Mouse (Mus musculus) mouse embryonic stem cell (cell line): ENCODE results near the gene Plcb4.
"Not testable (repeated sequence)": the region's sequence is repeated elsewhere in the genome, so short reads cannot be mapped to it uniquely, and the experiment has no call there.

Experiments
- in situ Hi-C, 2 experiments: fragments of 300-500 bp; cut with MboI; formaldehyde crosslinking; loops; 1 replicate in 1 of 2; 3 replicates in 1 of 2; pipeline ENCODE4 v1.14.3; 2019 to 2020; ENCODE audit warnings: low sequenced_read_pairs in 2 of 2, low pct_unique_long_range_greater_than_20kb in 1 of 2, mixed read lengths in 1 of 2; ENCODE audit not compliant: unreplicated experiment in 1 of 2

Plcb4 gene

GRCm38 (mm10) chr2:135937646-135938045 is 278.8 kb downstream of the Plcb4 start:
- in situ Hi-C loops: no loop called here

- in situ Hi-C loops: no loop called here
Observed at GRCm38 (mm10) chr2:135939933-135940332, 281.1 kb downstream of the Plcb4 start.

- in situ Hi-C loops: no loop called here
Observed at GRCm38 (mm10) chr2:135947839-135948238, 289.0 kb downstream of the Plcb4 start.

- in situ Hi-C loops: loop anchor here in 1 of 2 experiments (25.0 kb wide), 1 partner anchor 568 kb away; no protein-coding TSS in a partner anchor
Observed at GRCm38 (mm10) chr2:135954760-135955548, 296.1 kb downstream of the Plcb4 start.

- in situ Hi-C loops: loop anchor here in 1 of 2 experiments (25.0 kb wide), 1 partner anchor 568 kb away; no protein-coding TSS in a partner anchor
Observed at GRCm38 (mm10) chr2:135955796-135956195, 297.0 kb downstream of the Plcb4 start.

- in situ Hi-C loops: loop anchor here in 1 of 2 experiments (25.0 kb wide), 1 partner anchor 570 kb away; no protein-coding TSS in a partner anchor
Observed at GRCm38 (mm10) chr2:135957689-135958088, 298.9 kb downstream of the Plcb4 start.

GRCm38 (mm10) chr2:135958453-135958852 is 299.6 kb downstream of the Plcb4 start:
- in situ Hi-C loops: loop anchor here in 1 of 2 experiments (25.0 kb wide), 1 partner anchor 571 kb away; no protein-coding TSS in a partner anchor

- in situ Hi-C loops: loop anchor here in 1 of 2 experiments (25.0 kb wide), 1 partner anchor 576 kb away; no protein-coding TSS in a partner anchor
Observed at GRCm38 (mm10) chr2:135963089-135963488, 304.3 kb downstream of the Plcb4 start.

GRCm38 (mm10) chr2:135966871-135967557 is 308.2 kb downstream of the Plcb4 start:
- in situ Hi-C loops: loop anchor here in 1 of 2 experiments (25.0 kb wide), 1 partner anchor 580 kb away; no protein-coding TSS in a partner anchor

- in situ Hi-C loops: loop anchor here in 1 of 2 experiments (25.0 kb wide), 1 partner anchor 581 kb away; no protein-coding TSS in a partner anchor
Observed at GRCm38 (mm10) chr2:135968159-135968558, 309.3 kb downstream of the Plcb4 start.

GRCm38 (mm10) chr2:135970902-135971301 is 312.1 kb downstream of the Plcb4 start:
- in situ Hi-C loops: loop anchor here in 1 of 2 experiments (25.0 kb wide), 1 partner anchor 584 kb away; no protein-coding TSS in a partner anchor

GRCm38 (mm10) chr2:135975978-135976377 is 317.2 kb downstream of the Plcb4 start:
- in situ Hi-C loops: no loop called here

- in situ Hi-C loops: no loop called here
Observed at GRCm38 (mm10) chr2:135978790-135979189, 320.0 kb downstream of the Plcb4 start.

GRCm38 (mm10) chr2:135980428-135980827 is 321.6 kb downstream of the Plcb4 start:
- in situ Hi-C loops: no loop called here

GRCm38 (mm10) chr2:135983972-135984371 is 325.2 kb downstream of the Plcb4 start:
- in situ Hi-C loops: no loop called here

GRCm38 (mm10) chr2:135985536-135986265 is 326.9 kb downstream of the Plcb4 start:
- in situ Hi-C loops: no loop called here

GRCm38 (mm10) chr2:135988475-135988874 is 329.7 kb downstream of the Plcb4 start:
- in situ Hi-C loops: not testable (repeated sequence)

- in situ Hi-C loops: not testable (repeated sequence)
Observed at GRCm38 (mm10) chr2:135990686-135991085, 331.9 kb downstream of the Plcb4 start.
